Mouse (Mus musculus) left cerebral cortex, adult 9 months (tissue): Measurements from ENCODE around the gene Pcdh15.

Source experiments
- DNase-seq, 2 experiments: peaks; one replicate each; pipeline ENCODE4 v3.0.0; 2022; ENCODE audit warnings: low spot score in 2 of 2

The Pcdh15 gene

DNA sequence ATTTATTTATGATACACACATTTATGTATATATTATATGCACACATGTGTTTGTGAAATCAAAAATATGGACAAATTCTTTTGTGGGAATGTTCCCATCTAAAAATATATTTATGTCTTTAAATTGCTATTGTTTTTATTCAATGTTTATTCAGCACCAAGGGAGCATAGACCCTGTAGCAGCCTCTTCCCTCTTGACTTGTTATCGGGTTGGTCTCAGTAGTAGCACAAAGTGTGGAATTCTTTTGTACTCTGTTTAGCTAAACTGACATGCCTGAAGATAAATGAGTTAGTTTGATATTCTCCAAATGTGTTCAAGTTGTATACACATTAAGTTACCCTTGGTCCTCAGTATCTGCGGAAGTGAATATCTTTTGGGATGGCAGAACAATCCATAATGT, 848.7 kb downstream of the Pcdh15 start:
- no peak for DNase-seq

DNA sequence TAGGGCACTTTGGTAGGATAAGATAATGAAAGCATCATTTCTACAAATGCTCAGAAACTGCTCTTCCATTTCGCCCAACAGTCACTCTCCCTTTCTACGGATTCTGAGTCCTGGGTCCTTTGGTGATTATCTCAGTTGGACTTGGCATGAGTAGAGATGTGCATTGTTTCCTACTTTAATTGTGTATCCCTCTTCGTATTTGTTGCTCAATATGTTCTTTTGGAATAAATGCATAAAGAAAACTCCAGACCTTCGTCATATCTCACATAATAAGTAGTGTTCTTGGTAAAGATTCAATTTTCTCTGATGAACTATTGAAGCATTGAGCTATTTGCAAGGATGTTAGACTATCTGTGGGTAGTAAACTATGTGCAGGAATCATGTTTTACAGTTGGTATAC, 854.2 kb downstream of the Pcdh15 start:
- no peak for DNase-seq

DNA sequence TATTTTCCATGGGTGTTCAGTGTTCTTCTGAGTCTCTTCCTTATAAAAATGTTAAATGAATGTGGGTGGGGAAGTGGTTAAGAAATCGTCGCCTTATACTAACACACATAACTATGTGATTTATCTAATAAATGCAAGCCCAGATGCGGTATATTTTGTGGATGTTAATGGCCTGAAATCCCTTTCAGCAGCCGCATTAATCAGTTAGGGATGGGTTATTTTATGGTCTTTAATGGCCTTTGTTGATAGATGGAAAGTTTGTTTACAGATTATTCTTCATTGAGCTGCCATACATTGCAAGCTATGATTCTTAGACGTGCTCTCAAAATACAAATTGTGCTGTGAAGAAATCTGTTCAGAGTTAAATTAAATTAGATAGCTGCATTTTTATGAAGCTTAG, 884.9 kb downstream of the Pcdh15 start:
- no peak for DNase-seq

DNA sequence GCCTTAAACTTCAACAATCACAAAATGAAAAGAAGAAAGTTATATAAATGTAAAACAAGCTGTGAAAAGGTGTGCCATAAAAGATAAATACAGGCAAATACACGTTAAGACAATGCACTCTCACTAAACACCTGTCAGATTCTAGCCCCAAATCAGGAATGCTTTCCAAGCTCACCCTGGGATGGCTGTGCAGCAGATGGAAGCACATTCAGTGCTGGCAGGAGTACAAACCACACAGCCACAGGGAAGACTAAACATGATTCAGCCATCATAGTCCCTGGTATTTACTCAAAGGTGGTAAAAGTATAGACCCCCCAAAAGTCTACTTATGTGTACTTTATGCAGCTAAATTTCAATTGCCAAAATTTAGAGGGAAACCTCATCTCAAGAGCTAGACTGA, 909.7 kb downstream of the Pcdh15 start:
- DNase-seq = no peak

DNA sequence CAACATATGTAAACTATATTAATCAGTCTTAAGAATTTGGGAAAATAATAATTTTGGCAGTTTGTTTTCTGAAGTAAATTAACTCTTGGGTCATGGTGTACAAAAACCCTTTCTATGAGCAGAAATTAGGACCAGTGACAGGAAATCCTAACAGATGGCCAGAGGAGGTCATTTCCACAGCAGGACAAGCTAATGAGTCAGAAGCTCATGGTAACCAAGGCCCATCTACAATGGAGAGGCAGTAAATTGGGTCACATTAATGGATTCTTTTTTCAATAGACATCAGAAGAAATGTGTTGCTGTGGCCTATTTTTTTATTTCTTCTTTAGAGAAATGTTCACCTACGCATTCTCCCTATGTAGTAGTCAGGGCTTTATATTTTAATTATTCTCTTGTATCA, 923.9 kb downstream of the Pcdh15 start:
- DNase-seq = no peak

DNA sequence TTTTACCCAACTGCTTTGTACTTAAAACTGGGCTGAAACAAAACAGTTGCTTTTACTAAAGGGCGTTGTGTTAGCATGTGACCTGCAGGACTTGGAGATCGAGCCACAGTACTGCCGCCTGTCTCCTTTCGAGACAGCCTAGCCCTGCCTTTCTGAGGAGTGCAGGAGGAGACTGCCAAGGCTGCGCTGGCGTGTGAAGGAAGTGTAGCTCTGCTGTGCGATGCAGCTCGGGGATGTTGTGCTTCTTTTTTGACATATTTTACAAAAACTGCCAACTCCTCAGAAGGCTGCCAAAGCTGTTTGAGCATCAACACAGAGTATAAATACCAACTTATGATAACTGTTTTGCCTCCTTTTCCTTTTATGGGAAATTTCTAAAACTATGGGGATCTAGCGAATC, 953.9 kb downstream of the Pcdh15 start:
- DNase-seq = peak; percentile 3 to 42

DNA sequence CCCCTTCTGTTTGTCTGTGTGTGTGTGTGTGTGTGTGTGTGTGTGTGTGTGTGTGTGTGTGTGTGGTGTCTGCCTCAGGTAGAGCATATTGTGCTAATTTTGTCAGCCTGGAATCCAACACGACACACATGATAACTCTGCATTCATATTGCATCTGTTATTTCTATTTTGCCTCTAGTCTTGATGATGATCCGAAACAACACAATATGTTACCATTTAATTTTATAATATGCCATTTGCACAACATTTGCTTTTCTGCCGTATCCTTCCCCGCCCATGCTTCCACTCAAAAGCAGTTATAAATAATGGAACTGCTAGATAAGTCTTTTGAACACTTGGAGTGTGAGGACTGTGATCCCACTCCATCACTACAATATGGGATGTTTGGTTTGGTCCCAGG, 987.5 kb downstream of the Pcdh15 start:
- peak in 1 of 2 experiments; percentile 9 for DNase-seq

DNA sequence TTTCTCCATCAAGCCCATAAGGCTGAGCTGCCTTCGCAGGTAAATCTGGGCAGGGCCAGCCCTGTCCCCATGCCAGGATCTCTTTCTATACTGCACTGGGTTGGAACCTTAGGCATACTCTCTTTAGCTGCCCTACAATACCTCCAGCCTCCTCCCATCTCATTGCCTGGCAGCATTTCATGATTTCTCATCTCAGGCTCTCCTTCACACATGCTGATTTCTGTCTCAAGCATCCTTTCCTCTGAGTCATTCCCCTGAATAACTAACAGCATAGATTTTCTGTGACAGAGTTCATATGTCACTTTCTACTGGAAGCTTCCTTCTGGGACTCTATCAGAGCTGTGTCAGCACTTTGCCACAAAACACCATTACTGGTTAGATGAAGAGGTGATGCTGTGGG, 999.2 kb downstream of the Pcdh15 start:
- DNase-seq = peak in 1 of 2 experiments; percentile 2

DNA sequence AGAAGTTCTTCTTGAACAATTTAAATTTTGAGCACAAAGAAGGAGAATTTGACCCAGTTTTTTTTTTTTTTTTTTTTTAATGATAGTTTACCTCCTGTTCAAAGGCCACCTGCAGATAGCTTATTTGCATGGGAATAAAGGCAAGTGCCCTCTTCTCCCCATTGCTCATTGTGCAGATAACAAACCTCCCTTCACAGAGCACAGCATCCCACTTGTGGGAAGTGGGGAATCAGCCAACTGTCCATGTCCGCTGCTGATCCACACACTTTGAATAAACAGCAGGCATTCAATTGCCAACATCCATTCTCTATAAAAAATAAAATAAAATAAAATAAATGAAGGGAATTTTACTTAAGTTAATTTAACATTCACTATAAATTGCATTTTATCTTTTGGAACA, 1015.0 kb downstream of the Pcdh15 start:
- DNase-seq = no peak

DNA sequence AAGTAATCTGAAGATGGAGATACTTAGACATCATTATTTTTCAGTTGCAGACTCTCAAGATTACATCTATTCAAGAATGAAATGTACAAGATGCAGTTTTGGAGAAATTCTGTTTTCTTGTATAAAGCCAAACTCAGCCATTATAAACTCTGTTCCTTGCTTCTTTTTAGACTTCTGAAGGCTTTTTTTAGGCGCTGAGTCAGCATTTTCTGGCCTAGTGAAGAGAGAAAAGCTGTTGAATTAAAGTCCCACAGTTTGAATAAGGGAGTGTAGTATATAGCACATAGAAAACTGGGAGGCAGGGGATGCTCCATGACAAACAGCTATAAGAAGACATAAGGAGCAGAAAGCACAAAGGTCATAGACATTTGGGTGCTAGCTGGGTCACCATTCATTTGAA, 1017.7 kb downstream of the Pcdh15 start:
- no peak for DNase-seq

DNA sequence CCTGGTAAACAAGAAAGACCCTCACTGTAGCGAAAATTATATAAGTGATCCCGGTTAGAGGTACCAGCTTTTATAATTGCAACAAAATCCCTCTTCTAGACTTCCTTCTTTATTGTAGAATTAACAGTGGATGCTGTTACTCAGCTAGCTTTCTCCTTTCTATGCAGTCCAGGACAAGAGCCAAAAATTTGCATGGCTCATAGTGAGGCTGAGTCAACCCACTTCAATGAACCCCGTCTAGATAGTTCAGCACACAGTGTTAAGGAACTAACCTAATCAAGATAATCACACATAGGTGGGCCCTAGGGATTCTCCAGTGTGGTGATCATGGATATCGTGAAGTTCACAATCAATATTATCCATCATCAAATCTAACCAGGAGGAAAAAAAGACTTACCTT, 1024.3 kb downstream of the Pcdh15 start:
- DNase-seq = no peak

DNA sequence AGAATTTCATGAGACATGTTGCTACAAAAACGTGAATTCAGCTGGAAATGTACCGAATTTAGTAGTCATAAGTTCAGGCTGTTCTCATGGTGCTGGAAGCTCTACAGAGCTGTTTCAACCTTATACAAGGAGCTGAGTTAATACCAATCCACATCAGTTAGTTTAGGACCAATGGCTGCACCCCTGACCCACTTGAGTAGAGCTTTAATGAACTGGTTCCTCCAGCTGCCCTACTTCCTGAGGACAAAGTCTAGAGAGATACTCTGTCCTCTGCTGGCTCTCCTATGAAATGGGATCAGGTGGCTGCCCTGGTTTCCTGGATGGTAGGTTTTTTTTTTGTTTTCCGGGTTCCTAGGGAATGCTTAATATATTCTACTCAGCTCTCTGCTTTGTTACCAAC, 1030.0 kb downstream of the Pcdh15 start:
- DNase-seq = no peak

DNA sequence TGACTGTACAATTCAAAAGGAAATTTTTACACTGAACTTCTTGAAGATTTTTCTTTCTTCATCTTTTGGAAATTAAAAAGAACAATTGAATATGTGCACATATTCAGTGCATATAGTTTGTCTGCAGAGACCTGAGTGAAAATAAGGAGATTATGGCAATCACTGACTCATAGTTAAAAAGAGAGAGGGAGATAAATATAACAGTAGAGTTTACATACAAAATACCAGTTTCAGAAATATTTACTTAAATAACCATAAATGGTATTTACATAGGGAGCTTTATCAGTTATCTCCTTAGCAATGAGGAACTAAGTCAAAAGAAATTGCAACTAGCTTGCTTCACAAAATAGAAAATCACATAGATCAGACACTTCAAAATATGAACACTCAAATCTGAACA, 1030.5 kb downstream of the Pcdh15 start:
- no peak for DNase-seq

DNA sequence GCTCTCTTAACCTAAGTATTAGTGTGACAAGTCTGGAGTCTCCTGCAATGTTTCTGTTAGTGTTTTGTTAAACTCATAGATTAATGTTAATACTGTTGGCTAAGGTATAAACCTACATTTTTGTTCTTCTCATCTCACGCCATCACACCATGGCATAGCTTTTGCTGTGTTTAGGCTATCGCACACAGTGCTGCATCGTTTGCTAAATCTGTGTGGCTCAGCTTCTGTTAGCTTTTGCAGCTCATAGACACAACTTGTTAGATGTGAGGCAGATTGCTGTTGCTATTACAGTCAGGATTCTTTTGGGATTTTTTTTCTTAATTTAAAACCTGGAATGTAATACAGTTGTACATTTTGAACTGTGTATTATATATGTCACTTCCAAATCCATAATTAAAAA, 1031.7 kb downstream of the Pcdh15 start:
- no peak for DNase-seq

DNA sequence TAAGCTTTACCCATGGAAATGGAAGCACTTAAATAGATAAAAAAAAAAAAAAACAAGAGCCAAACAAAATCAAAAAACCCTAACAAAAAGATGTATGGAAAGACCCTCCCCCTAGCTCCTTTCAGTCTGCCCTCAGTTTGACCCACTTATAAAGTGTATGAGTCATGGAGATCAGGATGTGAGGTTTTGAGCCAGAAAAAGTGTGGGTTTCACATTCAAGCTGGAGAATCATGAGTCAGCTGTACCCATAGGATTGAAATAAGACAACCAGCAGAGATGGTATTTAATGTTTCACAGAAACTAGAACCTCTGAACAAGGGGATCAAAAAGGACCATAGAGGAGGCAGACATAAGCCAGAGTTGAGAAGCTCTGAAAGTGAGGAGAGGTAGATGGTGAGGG, 1048.8 kb downstream of the Pcdh15 start:
- peak in 1 of 2 experiments; percentile 17 for DNase-seq

DNA sequence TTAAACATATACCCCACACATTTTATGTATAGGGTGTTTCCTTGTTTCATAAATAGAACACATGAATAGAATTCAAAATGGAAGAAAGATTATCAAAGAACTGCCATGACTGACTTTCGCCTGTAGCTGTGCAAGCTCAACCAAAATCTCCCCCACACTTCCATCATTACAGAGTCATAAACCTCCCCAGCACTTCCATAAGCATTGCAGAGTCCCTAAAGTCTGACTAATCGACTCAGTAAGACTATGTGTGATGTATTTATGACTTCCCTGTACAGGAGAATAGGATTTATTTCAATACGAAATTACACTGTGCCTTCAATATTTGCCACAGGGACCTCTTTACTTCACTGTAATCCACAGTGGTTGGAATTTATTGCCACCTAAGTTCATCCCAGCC, 1082.8 kb downstream of the Pcdh15 start:
- DNase-seq = no peak

DNA sequence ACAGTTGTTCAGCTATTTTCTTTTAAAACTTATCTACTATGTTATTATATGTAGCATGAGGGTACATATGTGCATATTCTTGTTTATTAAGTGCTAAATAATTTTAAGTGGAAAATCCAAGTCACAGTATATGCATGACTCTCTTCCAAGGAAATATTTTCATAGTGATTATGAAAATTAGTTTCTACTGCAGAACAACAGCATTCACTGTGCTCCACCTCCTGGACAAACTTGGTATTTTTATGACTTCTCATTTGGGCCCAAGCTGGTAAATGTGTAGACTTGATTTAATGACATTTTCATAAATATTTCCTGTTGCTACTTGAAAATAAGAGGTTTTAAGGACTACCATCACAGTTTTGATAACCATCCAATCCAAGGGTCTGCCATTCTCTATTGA, 1104.5 kb downstream of the Pcdh15 start:
- DNase-seq = peak in 1 of 2 experiments; percentile 59

DNA sequence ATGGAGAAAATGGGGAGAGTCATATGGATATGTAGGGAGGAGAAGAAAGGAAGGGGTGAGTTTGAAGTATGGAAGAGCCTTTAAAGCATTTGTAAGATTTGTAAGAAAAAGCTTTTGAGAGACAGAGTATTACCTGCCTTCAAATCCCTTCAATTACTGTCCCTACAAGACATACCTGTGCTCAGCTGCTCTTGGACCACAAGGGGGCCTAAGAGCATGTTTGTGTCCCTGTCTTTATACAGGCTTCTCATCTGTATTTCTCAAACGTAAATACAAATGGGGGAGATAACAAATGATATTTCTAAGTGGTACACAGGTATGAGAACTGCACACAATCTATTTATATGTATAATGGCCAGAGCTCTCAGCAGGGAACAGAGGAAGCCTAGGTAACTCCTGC, 1118.1 kb downstream of the Pcdh15 start:
- no peak for DNase-seq

DNA sequence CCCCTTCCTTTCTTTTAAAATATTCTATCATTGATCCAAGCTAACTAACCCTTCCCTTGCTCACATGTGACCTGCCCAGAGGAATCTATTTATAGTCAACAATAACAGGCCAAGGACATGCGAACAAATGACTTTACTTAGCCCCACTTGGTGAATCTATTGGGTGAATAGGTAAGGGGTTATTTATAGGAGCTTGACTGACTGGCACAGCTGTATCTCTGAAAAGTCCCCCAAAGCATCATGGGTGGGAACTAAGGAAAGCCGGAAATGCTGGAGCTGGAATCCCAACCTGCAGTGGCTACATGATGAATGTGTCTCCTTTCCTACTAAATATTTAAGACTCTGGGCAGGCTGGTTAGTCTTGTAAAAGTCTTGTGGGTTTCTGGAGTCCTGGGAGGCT, 1121.3 kb downstream of the Pcdh15 start:
- DNase-seq = no peak

DNA sequence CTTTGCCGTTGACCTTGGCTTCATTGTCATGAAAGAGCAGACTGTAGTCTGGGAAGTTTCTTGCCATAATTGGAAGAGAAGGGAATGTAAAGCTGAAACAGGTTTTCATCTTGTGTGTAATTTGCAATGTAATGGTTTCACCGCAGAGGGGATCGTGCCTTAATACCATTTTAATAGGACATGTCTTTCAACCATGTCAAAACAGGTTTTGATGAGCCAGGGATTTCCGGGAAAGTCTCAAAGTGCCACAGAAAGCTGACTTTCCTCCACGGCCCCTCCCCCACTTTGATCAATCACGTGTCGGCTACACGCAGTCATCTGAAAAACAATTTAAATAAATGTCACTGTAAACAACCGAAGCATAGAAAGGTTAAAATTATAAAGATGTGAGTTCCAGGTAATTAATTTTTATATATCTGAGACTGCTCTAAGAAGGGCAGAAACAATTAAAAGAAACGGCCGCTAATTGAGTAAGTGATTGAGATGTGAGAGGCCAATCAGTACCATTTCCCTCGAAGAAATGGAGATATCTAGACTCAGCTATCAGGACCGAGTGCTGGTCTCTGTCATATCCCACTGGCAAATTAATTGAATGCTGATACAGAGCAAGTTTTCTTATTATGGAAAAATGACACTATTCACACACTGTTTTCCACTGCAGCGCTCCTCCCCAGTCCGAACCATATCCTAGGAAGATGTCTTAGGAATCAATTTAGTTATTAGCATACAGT, 1158.7 kb downstream of the Pcdh15 start:
- DNase-seq = no peak

DNA sequence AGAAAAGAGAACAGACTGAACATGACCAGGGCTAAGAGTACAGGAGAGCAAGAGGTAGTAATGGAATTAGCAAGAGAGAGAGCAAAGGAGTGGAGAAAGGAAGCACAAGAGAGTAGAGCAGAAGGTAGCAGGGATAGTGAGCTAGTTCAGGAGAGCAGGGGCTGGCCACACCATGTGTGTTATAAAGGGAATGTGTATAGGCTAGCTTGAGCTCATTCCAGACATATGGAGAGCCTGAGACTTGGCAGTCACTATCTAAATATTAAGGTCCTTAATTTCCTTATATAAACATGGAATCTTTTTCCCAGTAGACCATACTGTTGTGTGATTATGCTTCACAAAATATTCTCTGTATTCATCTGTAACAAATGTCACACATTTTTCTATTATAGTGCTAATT, 1159.5 kb downstream of the Pcdh15 start:
- no peak for DNase-seq

DNA sequence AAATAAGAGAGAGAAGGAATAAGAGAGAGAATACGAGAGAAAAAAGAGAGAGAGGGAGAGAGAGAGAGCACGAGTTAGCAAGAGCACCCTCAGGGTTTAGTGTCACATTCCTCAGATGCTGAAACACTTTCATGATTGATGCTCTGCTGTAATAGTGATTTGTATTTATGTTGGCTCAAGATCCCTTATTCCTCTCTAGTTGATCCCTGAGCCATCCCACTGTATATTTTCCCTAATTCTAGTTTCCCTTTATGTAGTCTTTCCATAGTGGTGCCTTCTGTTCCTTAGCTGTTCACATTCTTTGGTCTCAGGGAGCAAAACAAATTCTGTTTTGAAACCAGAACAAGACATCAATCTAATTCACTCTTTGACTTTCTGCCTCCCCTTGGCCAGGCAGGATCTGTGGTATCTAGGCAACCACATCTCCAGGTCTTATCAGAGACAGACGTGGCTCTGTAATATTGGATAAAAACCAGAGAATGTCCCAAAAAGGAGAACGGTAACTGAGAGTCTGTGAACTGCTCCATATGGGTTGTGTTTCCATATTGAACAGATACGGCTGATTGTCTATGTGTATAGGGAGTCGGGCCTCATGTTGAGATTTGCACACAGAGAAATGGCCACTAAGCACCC, 1170.6 kb downstream of the Pcdh15 start:
- DNase-seq = no peak

DNA sequence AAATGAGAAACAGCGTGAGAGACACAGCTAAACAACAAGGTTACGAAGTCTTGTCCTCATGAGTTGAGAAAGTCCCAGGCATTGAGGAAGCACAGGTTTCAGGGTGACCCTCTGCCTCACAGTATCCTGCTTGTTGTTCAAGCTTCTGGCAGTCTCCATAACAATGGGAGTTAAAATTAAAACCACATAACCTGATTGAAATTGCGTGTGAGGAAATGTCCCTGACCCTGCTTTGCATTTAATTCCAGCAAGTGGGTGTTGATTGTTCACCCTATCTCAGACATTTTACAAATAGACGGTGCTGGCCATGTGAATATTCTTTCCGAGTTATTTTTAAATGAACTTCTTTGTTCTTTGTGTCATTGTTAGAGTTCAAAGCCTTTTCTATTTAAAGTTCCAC, 1171.8 kb downstream of the Pcdh15 start:
- no peak for DNase-seq

DNA sequence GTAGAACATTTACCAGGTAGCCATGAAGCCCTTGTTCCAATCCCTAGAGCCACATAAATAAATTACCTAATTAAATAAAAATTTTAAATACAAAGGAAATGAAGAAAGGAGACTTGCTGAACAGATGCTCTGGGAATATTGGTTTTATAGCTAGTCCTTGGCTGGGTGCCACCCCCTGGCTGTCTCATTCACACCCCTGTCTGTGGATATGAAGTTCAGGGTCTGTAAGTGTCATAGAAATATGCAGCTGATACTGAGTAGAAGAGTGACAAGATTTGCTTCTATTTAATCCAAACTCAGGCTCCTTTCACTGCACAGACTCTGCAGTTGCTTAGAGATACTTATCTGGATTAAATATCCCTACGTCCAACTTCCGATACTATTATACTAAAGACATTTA, 1205.0 kb downstream of the Pcdh15 start:
- DNase-seq = no peak
